Mouse (Mus musculus): ENCODE results near the gene Fbxo10. TPM values are rescaled to one million over a fixed set of nuclear protein-coding genes. Genes with fewer than 3 reads are reported as not detected.

Gene Fbxo10
- 25.7 and 28.6 TPM in 2 replicates for total RNA-seq (2014; rRNA removed)
- polyA plus RNA-seq (2015; fragmentation: Nextera tagmentation; extraction: Ambion mirVana), result 11.4 and 12.5 TPM in 2 replicates

DNA sequence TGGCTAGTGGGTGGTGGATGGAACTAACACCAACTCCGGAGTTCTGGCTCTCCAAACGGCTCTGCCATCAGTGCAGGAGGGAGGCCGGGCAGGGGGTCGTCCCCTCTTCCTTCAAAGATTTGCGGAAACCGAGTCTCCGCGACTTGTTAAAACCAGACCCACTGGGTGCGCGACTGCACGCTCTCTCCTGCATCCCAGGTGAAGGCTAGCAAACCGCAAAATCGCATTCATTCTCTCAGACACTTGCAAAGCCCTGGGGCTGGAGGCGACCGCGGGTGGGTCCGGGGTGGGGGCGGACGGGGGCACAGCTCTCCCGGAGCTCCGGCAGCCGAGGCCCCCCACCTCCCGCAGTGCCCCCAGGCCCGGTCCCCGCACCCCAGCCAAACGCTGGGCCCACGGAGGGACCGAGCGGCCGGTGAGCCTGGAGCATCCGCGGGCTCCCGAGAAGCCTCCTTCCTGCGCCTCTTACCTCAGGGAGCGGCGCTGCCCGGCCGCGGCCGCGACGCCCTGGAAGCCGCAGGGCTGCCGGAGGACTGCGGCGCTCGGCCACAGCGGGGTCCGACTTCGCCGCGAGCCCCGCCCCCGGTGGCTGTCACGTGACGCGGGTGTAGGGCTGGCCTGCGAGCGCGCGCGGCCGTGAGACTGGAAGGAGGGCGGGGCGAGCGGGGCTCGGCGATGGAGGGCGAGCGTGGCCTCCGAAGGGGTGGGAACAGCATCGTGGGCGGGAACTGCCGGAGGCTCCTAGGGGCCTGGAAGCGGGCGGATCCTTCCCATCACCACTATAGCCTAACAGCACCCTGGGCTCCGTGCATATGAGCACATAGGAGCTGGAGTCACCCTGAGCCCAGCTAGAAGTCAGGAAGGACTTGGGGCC is at the start of gene Fbxo10:
Fbxo10 (minus strand) TSS at position 584 of the 874 bp plus-strand sequence.
- DNase-seq (ENCODE audit: low spot score) (peak; percentile 96), ATAC-seq (peak; percentile 94)
- no peak for TF ChIP-seq CTCF (IDR thresholded peaks at IDR 0.05; ENCODE audit: low read depth)
- H3K27ac ChIP-seq, result peak within 1 kb of the TSS; percentile 91
- no peaks in the 10 kb centered on the region for H3K9me3 ChIP-seq (ENCODE audit: low read length)
- H3K36me3 ChIP-seq (ENCODE audit: insufficient read depth, low read length), result no peaks in the 10 kb centered on the region
- WGBS, result under 1% methylated on average over 77 of the region's 77 CpGs
- H3K4me3 ChIP-seq (ENCODE audit: low read length), result peak within 1 kb of the TSS; percentile 96
- H3K4me1 ChIP-seq (ENCODE audit: insufficient read depth, low read length), result peaks cover 9% of the 10 kb centered on the region; the same call in 1 of the 2 replicates
- H3K4me2 ChIP-seq (ENCODE audit: low read depth, low read length), result peak within 1 kb of the TSS; percentile 73
- peak within 1 kb of the TSS; percentile 96 for H3K9ac ChIP-seq (replicated peaks; ENCODE audit: low read length)
- no peaks in the 10 kb centered on the region for H3K27me3 ChIP-seq (ENCODE audit: insufficient read depth, low read length)

DNA sequence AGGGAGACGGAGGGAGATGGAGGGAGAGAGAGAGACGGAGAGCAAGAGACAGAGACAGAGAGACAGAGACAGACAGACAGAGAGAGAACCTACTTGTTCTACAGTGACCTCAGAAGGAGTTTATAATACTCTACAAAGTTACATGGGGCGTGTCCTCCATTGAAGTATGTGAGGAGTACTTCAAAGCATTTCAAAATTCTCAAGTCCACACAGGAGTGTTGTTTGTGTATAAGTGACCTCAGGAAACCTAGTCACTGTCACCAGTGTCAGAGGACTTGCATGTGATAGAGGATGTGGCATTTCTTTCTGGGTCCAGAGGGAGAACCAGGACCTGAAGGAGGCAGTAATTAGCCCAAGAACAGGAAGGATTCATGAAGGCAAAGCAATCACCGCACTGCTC is 46.6 kb upstream of the Fbxo10 start:
- DNase-seq (ENCODE audit: low spot score) (no peak), ATAC-seq (no peak)
- Histone ChIP-seq H3K4me1 (ENCODE audit: insufficient read depth, low read length) (no peaks in the 10 kb centered on the region), H3K9ac (replicated peaks; ENCODE audit: low read length) (no peak overlapping the region), H3K27me3 (ENCODE audit: insufficient read depth, low read length) (no peaks in the 10 kb centered on the region), H3K27ac (no peak overlapping the region), H3K9me3 (ENCODE audit: low read length) (no peaks in the 10 kb centered on the region), H3K4me2 (ENCODE audit: low read depth, low read length) (no peak overlapping the region), H3K4me3 (ENCODE audit: low read length) (no peak overlapping the region), H3K36me3 (ENCODE audit: insufficient read depth, low read length) (no peaks in the 10 kb centered on the region)
- no peak for TF ChIP-seq CTCF (IDR thresholded peaks at IDR 0.05; ENCODE audit: low read depth)
- 78% methylated on average over 4 of the region's 4 CpGs for WGBS

DNA sequence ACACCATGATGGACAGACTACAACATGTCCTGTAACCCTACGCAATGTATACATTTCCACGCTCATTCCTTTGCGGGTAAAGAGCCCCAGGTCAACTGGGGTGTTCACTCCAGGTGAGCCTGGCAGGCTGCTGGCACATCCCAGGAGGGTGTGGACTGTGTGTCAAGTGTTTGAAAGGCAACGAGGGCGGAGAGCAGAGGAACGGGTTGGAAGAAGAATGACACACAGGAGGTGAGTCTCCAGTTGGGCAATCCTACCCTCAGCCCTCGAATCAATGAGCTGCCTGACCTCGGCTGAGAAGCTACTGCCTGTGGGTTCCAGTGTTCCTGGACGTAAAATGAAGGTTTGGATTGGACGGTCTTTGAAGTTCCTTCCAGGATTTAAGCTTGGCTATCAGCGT is 36.9 kb upstream of the Fbxo10 start:
- Histone ChIP-seq H3K4me2 (ENCODE audit: low read depth, low read length) (no peak overlapping the region), H3K27me3 (ENCODE audit: insufficient read depth, low read length) (no peaks in the 10 kb centered on the region), H3K36me3 (ENCODE audit: insufficient read depth, low read length) (no peaks in the 10 kb centered on the region), H3K4me1 (ENCODE audit: insufficient read depth, low read length) (no peaks in the 10 kb centered on the region), H3K9me3 (ENCODE audit: low read length) (no peaks in the 10 kb centered on the region), H3K9ac (replicated peaks; ENCODE audit: low read length) (no peak overlapping the region), H3K27ac (no peak overlapping the region), H3K4me3 (ENCODE audit: low read length) (no peak overlapping the region)
- DNase-seq (ENCODE audit: low spot score), result no peak
- no peak for TF ChIP-seq CTCF (IDR thresholded peaks at IDR 0.05; ENCODE audit: low read depth)
- ATAC-seq, result no peak
- WGBS, result 87% methylated on average over 11 of the region's 11 CpGs

DNA sequence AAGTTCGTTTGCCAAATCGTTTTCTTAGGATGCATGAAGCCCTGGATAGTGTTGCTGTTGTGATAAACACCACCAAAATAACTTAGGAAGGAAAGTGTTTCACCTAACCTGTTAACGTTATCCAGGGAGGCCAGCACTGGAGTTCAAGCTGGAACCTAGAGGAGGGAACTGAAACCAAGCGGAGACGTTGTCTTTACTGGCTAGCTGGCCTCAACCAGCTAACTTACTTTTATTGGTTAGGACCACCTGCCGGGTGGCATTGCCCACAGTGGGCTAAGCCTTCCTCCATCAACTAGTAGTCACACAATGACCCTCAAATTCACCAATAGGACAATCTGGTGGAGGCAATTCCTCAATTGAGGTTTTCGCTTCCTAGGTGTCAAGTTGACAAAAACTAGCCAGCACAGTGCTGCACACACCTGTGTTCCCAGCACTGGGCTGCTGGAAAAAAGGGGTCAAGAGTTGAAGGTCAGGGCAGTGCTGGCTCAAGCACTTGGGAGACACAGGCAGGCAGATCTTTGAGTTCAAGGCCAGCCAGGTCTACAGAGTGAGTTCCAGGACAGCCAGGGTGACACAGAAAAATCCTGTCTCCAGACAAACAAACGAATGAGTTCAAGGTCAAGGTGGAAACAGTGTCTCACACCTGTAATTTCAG is 24.2 kb upstream of the Fbxo10 start:
- TF ChIP-seq CTCF (IDR thresholded peaks at IDR 0.05; ENCODE audit: low read depth), result no peak
- Histone ChIP-seq H3K9ac (replicated peaks; ENCODE audit: low read length) (no peak overlapping the region), H3K4me2 (ENCODE audit: low read depth, low read length) (0 out of 2 replicates have a peak overlapping the region, but pooled peaks have one; percentile 2), H3K9me3 (ENCODE audit: low read length) (no peaks in the 10 kb centered on the region), H3K4me1 (ENCODE audit: insufficient read depth, low read length) (peaks cover 8% of the 10 kb centered on the region), H3K36me3 (ENCODE audit: insufficient read depth, low read length) (0 out of 2 replicates have a peak, but pooled peaks cover 4% of the 10 kb centered on the region), H3K27ac (no peak overlapping the region), H3K27me3 (ENCODE audit: insufficient read depth, low read length) (no peaks in the 10 kb centered on the region), H3K4me3 (ENCODE audit: low read length) (no peak overlapping the region)
- ATAC-seq, result no peak
- 71% methylated on average over 8 of the region's 8 CpGs for WGBS
- DNase-seq (ENCODE audit: low spot score), result no peak

DNA sequence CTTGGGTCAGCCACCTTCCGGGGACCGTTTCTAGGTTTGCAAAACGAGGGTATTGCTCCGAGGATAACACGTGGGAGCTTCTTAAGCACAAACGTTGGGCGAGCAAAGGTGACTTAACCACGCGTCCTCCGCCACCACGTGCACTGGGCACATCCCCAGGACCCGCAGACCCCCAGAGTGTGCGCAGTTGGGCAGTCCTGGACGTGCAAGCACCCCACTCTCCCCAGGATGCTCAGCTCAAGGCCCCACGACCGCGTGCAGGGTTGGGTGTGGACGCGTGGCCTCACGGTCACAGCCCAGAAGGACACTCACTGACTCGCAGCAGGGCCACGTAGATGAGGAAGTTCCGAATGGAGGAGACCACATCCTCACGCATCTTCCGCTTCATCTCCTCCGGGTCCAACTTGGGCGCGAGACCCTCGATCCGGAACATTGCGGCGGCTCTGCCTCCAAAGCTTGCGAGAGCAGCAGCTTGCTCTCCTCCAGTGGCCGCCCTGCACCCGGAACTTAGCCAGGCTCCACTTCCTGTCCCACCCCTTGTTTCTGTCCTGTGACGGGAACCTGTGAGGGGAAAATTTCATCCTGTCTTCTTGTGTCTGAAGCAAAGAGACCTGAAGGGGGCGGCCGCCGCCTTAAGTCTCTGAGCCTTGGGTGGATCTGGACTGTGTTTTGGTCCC is 23.3 kb upstream of the Fbxo10 start, which contains the start of gene Tomm5:
Tomm5 (minus strand) TSS at position 514 of the 677 bp plus-strand sequence.
- Histone ChIP-seq H3K27me3 (ENCODE audit: insufficient read depth, low read length) (no peaks in the 10 kb centered on the region), H3K4me3 (ENCODE audit: low read length) (peak within 1 kb of the TSS; percentile 79), H3K4me1 (ENCODE audit: insufficient read depth, low read length) (peaks cover 8% of the 10 kb centered on the region), H3K4me2 (ENCODE audit: low read depth, low read length) (peak within 1 kb of the TSS; percentile 91), H3K9me3 (ENCODE audit: low read length) (no peaks in the 10 kb centered on the region), H3K27ac (peak within 1 kb of the TSS; percentile 67; the same call in 1 of the 2 replicates), H3K36me3 (ENCODE audit: insufficient read depth, low read length) (0 out of 2 replicates have a peak, but pooled peaks cover 5% of the 10 kb centered on the region), H3K9ac (replicated peaks; ENCODE audit: low read length) (peak within 1 kb of the TSS; percentile 86)
- TF ChIP-seq CTCF (IDR thresholded peaks at IDR 0.05; ENCODE audit: low read depth), result peak; percentile 89
- under 1% methylated on average over 39 of the region's 39 CpGs for WGBS
- DNase-seq (ENCODE audit: low spot score), result peak; percentile 95
- ATAC-seq, result peak; percentile 99

DNA sequence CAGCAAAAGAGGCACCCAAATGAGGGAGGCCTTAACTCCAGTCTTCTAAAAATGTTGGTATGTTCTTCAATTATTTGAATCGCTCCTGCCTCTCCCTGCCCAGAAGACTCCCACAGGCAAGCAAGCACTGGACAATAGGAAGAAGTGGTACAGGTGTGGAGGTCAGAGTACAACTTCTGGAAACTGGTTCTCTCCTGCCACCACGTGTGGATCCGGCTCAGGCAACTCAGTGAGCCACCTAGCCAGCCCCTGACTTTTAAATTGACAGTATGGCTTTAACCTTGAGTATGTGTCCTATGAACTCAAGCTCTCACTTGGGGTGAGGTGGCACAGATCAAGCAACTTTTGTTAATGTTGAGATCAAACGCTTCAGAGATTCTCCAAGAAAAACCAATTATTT is 22.7 kb upstream of the Fbxo10 start:
- no peak for DNase-seq (ENCODE audit: low spot score)
- Histone ChIP-seq H3K4me2 (ENCODE audit: low read depth, low read length) (peak overlapping the region; percentile 91), H3K9ac (replicated peaks; ENCODE audit: low read length) (peak overlapping the region; percentile 86), H3K27ac (no peak overlapping the region), H3K27me3 (ENCODE audit: insufficient read depth, low read length) (no peaks in the 10 kb centered on the region), H3K4me1 (ENCODE audit: insufficient read depth, low read length) (peaks cover 8% of the 10 kb centered on the region), H3K36me3 (ENCODE audit: insufficient read depth, low read length) (0 out of 2 replicates have a peak, but pooled peaks cover 8% of the 10 kb centered on the region), H3K4me3 (ENCODE audit: low read length) (peak overlapping the region; percentile 79), H3K9me3 (ENCODE audit: low read length) (no peaks in the 10 kb centered on the region)
- ATAC-seq, result no peak
- TF ChIP-seq CTCF (IDR thresholded peaks at IDR 0.05; ENCODE audit: low read depth), result no peak
- WGBS, result 11% methylated on average over 4 of the region's 4 CpGs
